In genomic region chr11:88707228-88707775, GRCm38 (mm10) we compare ENCODE assay signal across 12 mouse cellular contexts. TPM values are rescaled to one million over a fixed set of nuclear protein-coding genes. Genes with fewer than 3 reads are reported as not detected.
DNase-seq lines count a peak whose midpoint lies in the region; ATAC-seq and TF ChIP-seq lines count a peak whose summit lies in the region.
"Had no signal": no experiment of that assay in that cellular context is flagged by ENCODE, and none has a peak within 500 bp of the region (broad histone marks: within the 10 kb centered on the region; RNA-seq: fewer than 3 reads in every experiment).

No protein-coding gene starts in this region.

- peaks cover 68% of the 10 kb centered on the region for H3K36me3 ChIP-seq in kidney, embryonic 14.5 days (ENCODE audit: control insufficient read depth, insufficient read depth, low read length)
- H3K36me3 ChIP-seq in embryonic facial prominence, embryonic 12.5 days, result peaks cover 52% of the 10 kb centered on the region
- 0 out of 2 replicates have a peak, but pooled peaks cover 17% of the 10 kb centered on the region for H3K36me3 ChIP-seq in lung, postnatal 0 days (ENCODE audit: insufficient read depth, low read length)

- no peak for ATAC-seq in kidney, embryonic 14.5 days (ENCODE audit: low FRiP score, low TSS enrichment)
- ATAC-seq in embryonic facial prominence, embryonic 12.5 days (ENCODE audit: insufficient number of reproducible peaks, insufficient read depth, low FRiP score, low TSS enrichment), result no peak
- ATAC-seq in lung, postnatal 0 days, result no peak

- H3K4me2 ChIP-seq in kidney, embryonic 14.5 days (replicated peaks; ENCODE audit: low read depth, low read length), result no peak overlapping the region
- H3K4me2 ChIP-seq in embryonic facial prominence, embryonic 12.5 days (replicated peaks), result no peak overlapping the region
- no peak overlapping the region for H3K4me2 ChIP-seq in lung, postnatal 0 days (replicated peaks; ENCODE audit: low read depth, low read length)
- H3K4me2 ChIP-seq: limb, embryonic 15.5 days had no signal

- H3K27ac ChIP-seq in kidney, embryonic 14.5 days (ENCODE audit: low read depth, low read length), result no peak overlapping the region
- peak overlapping the region; percentile 54 for H3K27ac ChIP-seq in embryonic facial prominence, embryonic 12.5 days
- H3K27ac ChIP-seq in lung, postnatal 0 days (ENCODE audit: low read length), result no peak overlapping the region
- H3K27ac ChIP-seq: limb, embryonic 15.5 days had no signal

- H3K4me1 ChIP-seq in kidney, embryonic 14.5 days (ENCODE audit: control insufficient read depth, insufficient read depth, low read length), result peaks cover 25% of the 10 kb centered on the region
- H3K4me1 ChIP-seq in embryonic facial prominence, embryonic 12.5 days, result peaks cover 60% of the 10 kb centered on the region
- no peaks in the 10 kb centered on the region for H3K4me1 ChIP-seq in lung, postnatal 0 days (ENCODE audit: insufficient read depth, low read depth, low read length)

- TF ChIP-seq CTCF in lung, postnatal 0 days (IDR thresholded peaks at IDR 0.05), result no peak

- TF ChIP-seq EP300 in lung, postnatal 0 days (IDR thresholded peaks at IDR 0.05), result no peak

- peak; percentile 57 for DNase-seq in kidney, adult 11 months
- peak; percentile 66 for DNase-seq in NIH3T3 (ENCODE audit: low read depth)
- DNase-seq in kidney, postnatal 36 days, result peak; percentile 67 to 70
- no peak for DNase-seq in spleen, postnatal 14 days (ENCODE audit: low spot score in 2 of 2)
- no peak for DNase-seq in adrenal gland, postnatal 25 days
- no peak for DNase-seq in lung, postnatal 0 days (ENCODE audit: low spot score)
- DNase-seq: cerebellum, adult 18-20 months; embryo, embryonic 11 days; lung, adult 2 months had no signal

- 45% methylated on average over 11 of the region's 11 CpGs for WGBS in kidney, embryonic 14.5 days
- WGBS in embryonic facial prominence, embryonic 12.5 days, result 44% methylated on average over 11 of the region's 11 CpGs
- WGBS in lung, postnatal 0 days, result 77% methylated on average over 11 of the region's 11 CpGs

- no peaks in the 10 kb centered on the region for H3K27me3 ChIP-seq in kidney, embryonic 14.5 days (ENCODE audit: control insufficient read depth, insufficient read depth, low read length)
- no peaks in the 10 kb centered on the region for H3K27me3 ChIP-seq in embryonic facial prominence, embryonic 12.5 days
- no peaks in the 10 kb centered on the region for H3K27me3 ChIP-seq in lung, postnatal 0 days (replicated peaks; ENCODE audit: insufficient read depth, low read length)
- H3K27me3 ChIP-seq: limb, embryonic 15.5 days had no signal

- no peak overlapping the region for H3K9ac ChIP-seq in kidney, embryonic 14.5 days (ENCODE audit: low read depth, low read length)
- no peak overlapping the region for H3K9ac ChIP-seq in embryonic facial prominence, embryonic 12.5 days
- no peak overlapping the region for H3K9ac ChIP-seq in lung, postnatal 0 days (replicated peaks; ENCODE audit: low read depth)
- H3K9ac ChIP-seq: limb, embryonic 15.5 days had no signal

- no peaks in the 10 kb centered on the region for H3K9me3 ChIP-seq in kidney, embryonic 14.5 days (ENCODE audit: control insufficient read depth, low read length)
- H3K9me3 ChIP-seq in embryonic facial prominence, embryonic 12.5 days, result no peaks in the 10 kb centered on the region
- no peaks in the 10 kb centered on the region for H3K9me3 ChIP-seq in lung, postnatal 0 days (ENCODE audit: low read length)
- H3K9me3 ChIP-seq: limb, embryonic 15.5 days had no signal

- no peak overlapping the region for H3K4me3 ChIP-seq in kidney, embryonic 14.5 days (ENCODE audit: low read length)
- H3K4me3 ChIP-seq in embryonic facial prominence, embryonic 12.5 days, result no peak overlapping the region
- no peak overlapping the region for H3K4me3 ChIP-seq in lung, postnatal 0 days (ENCODE audit: low read depth, low read length)
- H3K4me3 ChIP-seq: limb, embryonic 15.5 days had no signal

RNA-seq across cellular contexts. Expression of gene Msi2, which starts 11.0 kb away (rescaled TPM):
- polyA plus RNA-seq in kidney, embryonic 14.5 days (2014; fragmentation: Nextera tagmentation; extraction: Ambion mirVana), result 30.8 and 50.4 TPM in 2 replicates
- 22.0 and 25.8 TPM in 2 replicates for polyA plus RNA-seq in embryonic facial prominence, embryonic 12.5 days (2016; fragmentation: Nextera tagmentation; extraction: Ambion mirVana)
- 154 and 189 TPM in 2 replicates for total RNA-seq in adrenal gland, postnatal 25 days (2021)
- 12.6 and 13.3 TPM in 2 replicates for polyA plus RNA-seq in lung, postnatal 0 days (2015; fragmentation: Nextera tagmentation; extraction: Ambion mirVana)

Comparison
In these comparisons a context has a peak if more than half of its experiments do, and no peak if none do; other contexts are left out.
1. DNase-seq: peak in kidney, adult 11 months (single experiment), NIH3T3 (single experiment) and kidney, postnatal 36 days (2 of 2); none in spleen, postnatal 14 days (0 of 2), adrenal gland, postnatal 25 days (single experiment) and lung, postnatal 0 days (single experiment).